Mouse (Mus musculus): Measurements from ENCODE around the gene Mfsd12.
A peak's percentile ranks its signal among the peaks of the same experiment; 100 is the strongest.

The Mfsd12 gene

GRCm38 (mm10) chr10:81403511-81403910 is 46.2 kb downstream of the Mfsd12 start:
- DNase-seq (ENCODE audit: low spot score) = no peak

GRCm38 (mm10) chr10:81404082-81404481 is 46.8 kb downstream of the Mfsd12 start:
- no peak for DNase-seq (ENCODE audit: low spot score)

GRCm38 (mm10) chr10:81404720-81405119 is 47.4 kb downstream of the Mfsd12 start:
- DNase-seq (ENCODE audit: low spot score) = no peak

- peak; percentile 59 for DNase-seq (ENCODE audit: low spot score)
These were observed 48.4 kb downstream of the Mfsd12 start for GRCm38 (mm10) chr10:81405588-81406201.

- no peak for DNase-seq (ENCODE audit: low spot score)
These were observed 49.5 kb downstream of the Mfsd12 start for GRCm38 (mm10) chr10:81406504-81407440.

- peak; percentile 82 for DNase-seq (ENCODE audit: low spot score)
These were observed 50.5 kb downstream of the Mfsd12 start for GRCm38 (mm10) chr10:81407539-81408423.

- DNase-seq (ENCODE audit: low spot score) = no peak
These were observed 51.1 kb downstream of the Mfsd12 start for GRCm38 (mm10) chr10:81408424-81408729.

GRCm38 (mm10) chr10:81408871-81409291 is 51.6 kb downstream of the Mfsd12 start:
- peak; percentile 85 for DNase-seq (ENCODE audit: low spot score)

GRCm38 (mm10) chr10:81409330-81409729 is 52.0 kb downstream of the Mfsd12 start:
- no peak for DNase-seq (ENCODE audit: low spot score)

- no peak for DNase-seq (ENCODE audit: low spot score)
These were observed 53.1 kb downstream of the Mfsd12 start for GRCm38 (mm10) chr10:81410350-81410749.

GRCm38 (mm10) chr10:81410981-81411380 is 53.7 kb downstream of the Mfsd12 start:
- DNase-seq (ENCODE audit: low spot score) = no peak

- peak; percentile 71 for DNase-seq (ENCODE audit: low spot score)
These were observed 54.4 kb downstream of the Mfsd12 start for GRCm38 (mm10) chr10:81411471-81412400.

GRCm38 (mm10) chr10:81412586-81413309 is 55.5 kb downstream of the Mfsd12 start:
- no peak for DNase-seq (ENCODE audit: low spot score)

- peak; percentile 90 for DNase-seq (ENCODE audit: low spot score)
These were observed 56.3 kb downstream of the Mfsd12 start for GRCm38 (mm10) chr10:81413310-81414261.

- DNase-seq (ENCODE audit: low spot score) = no peak
These were observed 57.4 kb downstream of the Mfsd12 start for GRCm38 (mm10) chr10:81414682-81415081.

GRCm38 (mm10) chr10:81415146-81415545 is 57.9 kb downstream of the Mfsd12 start:
- no peak for DNase-seq (ENCODE audit: low spot score)
